Mouse (Mus musculus) T-helper 1 cell (primary cell): Measurements from ENCODE around the gene Usp30.

ENCODE experiments used
- in situ Hi-C: fragments of 300-600 bp; cut with MboI, MseI; formaldehyde crosslinking; loops from one replicate; pipeline ENCODE4 v1.15.1; 2025; ENCODE audit warnings: high pct_unique_total_duplicates

The Usp30 gene

GRCm38 (mm10) chr5:114066601-114067000 is 1.3 kb downstream of the Usp30 start:
- in situ Hi-C loops = no loop called here

DNA sequence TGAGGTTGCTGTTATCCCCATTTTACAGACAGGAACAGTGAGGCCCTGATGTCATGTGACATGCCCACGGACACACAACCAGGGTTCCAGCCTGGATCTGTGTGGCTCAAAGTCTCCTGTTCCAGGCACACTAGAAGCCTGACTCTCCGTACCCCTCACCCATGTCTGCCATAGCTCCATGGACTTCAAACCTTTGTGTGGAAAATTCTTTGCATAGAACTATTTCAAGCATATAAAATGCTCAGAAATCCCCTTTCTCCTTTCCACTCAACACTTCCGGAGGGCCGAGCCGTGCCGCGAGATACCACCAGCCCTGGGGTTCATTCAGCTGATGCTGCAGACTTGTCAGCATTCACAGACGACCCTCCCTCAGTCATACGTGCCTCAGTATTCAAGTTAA is 2.3 kb downstream of the Usp30 start:
- in situ Hi-C loops = no loop called here

GRCm38 (mm10) chr5:114067982-114068381 is 2.7 kb downstream of the Usp30 start:
- in situ Hi-C loops = no loop called here

DNA sequence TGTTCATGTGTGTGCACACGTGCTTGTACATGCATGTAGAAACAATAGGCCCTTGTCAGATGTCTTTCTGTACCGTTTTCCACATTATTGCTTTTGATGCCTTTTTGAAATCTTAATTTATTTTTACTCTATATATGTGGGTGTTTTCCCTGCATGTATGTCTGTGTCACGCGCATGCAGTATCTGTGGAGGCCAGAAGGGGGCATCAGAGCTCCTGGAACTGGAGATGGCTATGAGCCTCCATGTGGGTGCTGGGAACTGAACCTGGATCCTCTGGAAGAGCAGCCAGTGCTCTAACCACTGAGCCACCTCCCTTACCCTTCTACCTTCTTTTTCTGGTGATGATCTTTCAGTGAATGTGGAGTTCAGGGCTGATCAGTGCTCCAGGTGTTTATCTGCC is 5.6 kb downstream of the Usp30 start:
- in situ Hi-C loops = no loop called here

GRCm38 (mm10) chr5:114072262-114072661 is 7.0 kb downstream of the Usp30 start:
- in situ Hi-C loops = no loop called here

DNA sequence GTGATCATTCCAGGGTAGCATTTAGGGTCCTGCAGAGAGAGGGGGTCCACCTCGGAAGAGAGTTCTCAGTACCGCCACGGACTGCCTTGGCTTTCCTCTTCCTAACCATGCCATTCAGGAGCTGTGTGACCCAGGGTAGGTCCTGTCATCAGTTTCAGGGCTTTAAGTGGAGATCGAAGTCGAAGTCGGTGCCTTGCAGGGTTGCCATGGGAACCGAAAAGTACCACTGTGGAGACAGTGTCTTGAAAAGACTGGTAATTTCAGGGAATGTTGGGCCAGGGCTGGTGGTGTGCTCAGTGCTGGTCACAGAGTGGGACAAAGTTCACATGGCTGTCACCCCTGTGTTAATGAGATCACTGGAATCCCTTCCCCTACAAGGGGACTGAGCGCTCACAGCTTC is 11.7 kb downstream of the Usp30 start:
- in situ Hi-C loops = no loop called here

DNA sequence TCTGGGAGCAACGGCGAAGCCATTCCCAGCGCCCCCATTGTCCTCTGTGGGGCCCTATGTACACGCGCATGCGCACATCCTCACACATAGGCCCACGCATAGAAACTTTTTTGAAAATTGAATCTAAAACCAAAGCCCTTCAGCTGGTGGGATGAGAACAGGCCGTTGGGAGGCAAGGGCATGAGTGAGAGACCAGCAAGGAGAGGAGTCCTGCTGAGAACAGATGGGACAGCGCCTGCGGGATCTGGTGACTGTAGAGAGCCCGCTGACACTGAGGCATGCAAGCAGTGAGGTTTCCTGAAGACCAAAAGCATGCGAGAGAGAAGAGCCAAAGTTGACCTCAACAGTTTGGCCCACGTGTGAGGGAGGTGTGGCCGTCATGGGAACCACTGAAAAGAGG is 20.2 kb downstream of the Usp30 start:
- in situ Hi-C loops = no loop called here

GRCm38 (mm10) chr5:114087875-114088480 is 22.7 kb downstream of the Usp30 start:
- in situ Hi-C loops = no loop called here

DNA sequence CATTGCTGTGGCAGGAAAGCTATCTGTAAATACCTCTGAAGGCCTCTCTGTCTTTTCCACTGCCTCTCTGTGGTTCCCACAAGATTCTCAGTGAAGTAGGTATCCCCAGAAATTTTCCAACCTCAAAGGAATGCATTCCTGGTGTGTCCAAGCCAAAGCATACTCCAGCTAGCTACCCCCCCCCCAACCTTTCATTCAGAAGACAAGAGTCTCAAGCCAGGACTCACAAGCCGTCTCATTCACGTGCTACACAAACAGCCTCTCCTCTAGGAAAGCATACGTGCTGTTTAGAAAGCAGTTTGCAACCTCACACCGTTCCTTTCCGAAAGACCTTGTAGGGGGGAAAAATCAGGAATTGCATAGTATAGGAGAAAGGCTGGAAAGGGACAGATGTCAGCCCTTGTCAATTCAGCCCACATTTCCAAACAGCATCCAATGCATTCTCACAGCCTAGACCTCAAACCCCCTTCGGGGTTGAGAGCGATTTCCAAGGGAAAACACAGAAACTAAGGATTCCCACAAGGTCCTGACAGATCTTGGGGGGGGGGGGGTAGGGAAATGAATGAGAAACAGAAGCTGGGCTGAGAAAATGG is 25.3 kb downstream of the Usp30 start:
- in situ Hi-C loops = no loop called here

GRCm38 (mm10) chr5:114091057-114091807 is 26.0 kb downstream of the Usp30 start, which contains the start of gene Svop:
TSS of gene Svop (minus strand) at chr5:114091570.
- in situ Hi-C loops = no loop called here

- in situ Hi-C loops = loop anchor here (25.0 kb wide), 1 partner anchor 1838 kb away; the partner anchor contains the start of genes Cryba4 and Crybb1
Observed at GRCm38 (mm10) chr5:114099709-114100389, 34.6 kb downstream of the Usp30 start.

GRCm38 (mm10) chr5:114100390-114101099 is 35.3 kb downstream of the Usp30 start:
- in situ Hi-C loops = loop anchor here (25.0 kb wide), 1 partner anchor 1838 kb away; the partner anchor contains the start of genes Cryba4 and Crybb1

- in situ Hi-C loops = loop anchor here (25.0 kb wide), 1 partner anchor 1840 kb away; the partner anchor contains the start of genes Cryba4 and Crybb1
Observed at GRCm38 (mm10) chr5:114101873-114102272, 36.6 kb downstream of the Usp30 start.

- in situ Hi-C loops = loop anchor here (25.0 kb wide), 1 partner anchor 1841 kb away; the partner anchor contains the start of genes Cryba4 and Crybb1
Observed at GRCm38 (mm10) chr5:114102807-114103206, 37.5 kb downstream of the Usp30 start.

DNA sequence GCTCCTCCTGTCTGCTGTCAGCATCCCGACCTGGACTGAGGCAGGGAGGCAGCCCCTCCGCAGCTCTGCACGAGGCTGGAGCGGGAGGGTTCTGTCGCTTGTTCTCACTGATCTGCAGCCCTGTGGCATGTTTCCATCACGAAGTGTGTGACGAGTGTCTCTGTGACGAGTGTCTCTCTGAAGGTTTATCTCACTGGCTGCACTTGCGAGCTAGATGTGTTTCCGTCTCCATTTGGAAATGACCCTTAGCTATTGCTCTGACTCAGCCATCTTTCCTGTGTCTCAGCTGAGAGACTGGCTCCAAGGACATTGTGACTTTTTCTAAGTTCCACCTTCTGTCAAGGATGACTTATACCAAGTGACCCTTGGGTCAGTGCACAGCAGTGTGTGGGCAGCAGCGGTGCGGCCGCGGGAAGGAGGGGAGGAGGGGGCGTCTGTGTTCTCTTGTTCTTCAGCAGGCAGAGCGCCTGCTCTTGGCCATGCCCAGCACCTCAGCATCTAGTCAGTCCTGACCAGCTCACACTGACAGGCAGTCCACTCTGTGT is 41.2 kb downstream of the Usp30 start:
- in situ Hi-C loops = loop anchor here (25.0 kb wide), 1 partner anchor 1844 kb away; the partner anchor contains the start of genes Cryba4 and Crybb1

- in situ Hi-C loops = loop anchor here (25.0 kb wide), 1 partner anchor 1851 kb away; the partner anchor contains the start of genes Cryba4 and Crybb1
Observed at GRCm38 (mm10) chr5:114113334-114113733, 48.1 kb downstream of the Usp30 start.

DNA sequence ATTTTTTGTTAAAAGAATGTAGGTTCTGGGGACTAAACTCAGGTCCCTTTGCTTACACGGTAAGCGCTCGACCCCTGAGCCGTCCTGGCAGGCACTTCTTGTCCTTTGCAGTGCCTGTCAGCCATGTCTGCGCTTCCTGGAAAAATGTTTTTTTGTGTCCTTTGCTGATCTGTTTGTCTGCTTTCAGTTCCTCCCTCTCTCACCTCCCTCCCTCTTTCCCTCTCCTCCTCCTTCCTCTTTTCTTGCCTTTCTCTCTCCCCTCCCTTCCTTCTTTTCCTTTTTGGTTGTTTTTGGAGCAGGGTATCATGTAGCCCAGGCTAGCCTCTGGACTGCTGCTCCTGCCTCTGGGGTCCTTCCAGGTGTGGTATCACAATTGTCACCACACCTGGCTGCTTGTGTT is 49.8 kb downstream of the Usp30 start:
- in situ Hi-C loops = loop anchor here (25.0 kb wide), 1 partner anchor 1853 kb away; the partner anchor contains the start of genes Cryba4 and Crybb1

GRCm38 (mm10) chr5:114116586-114116985 is 51.3 kb downstream of the Usp30 start:
- in situ Hi-C loops = loop anchor here (25.0 kb wide), 1 partner anchor 1854 kb away; the partner anchor contains the start of genes Cryba4 and Crybb1

- in situ Hi-C loops = loop anchor here (25.0 kb wide), 1 partner anchor 1858 kb away; the partner anchor contains the start of genes Cryba4 and Crybb1
Observed at GRCm38 (mm10) chr5:114119806-114120205, 54.5 kb downstream of the Usp30 start.

DNA sequence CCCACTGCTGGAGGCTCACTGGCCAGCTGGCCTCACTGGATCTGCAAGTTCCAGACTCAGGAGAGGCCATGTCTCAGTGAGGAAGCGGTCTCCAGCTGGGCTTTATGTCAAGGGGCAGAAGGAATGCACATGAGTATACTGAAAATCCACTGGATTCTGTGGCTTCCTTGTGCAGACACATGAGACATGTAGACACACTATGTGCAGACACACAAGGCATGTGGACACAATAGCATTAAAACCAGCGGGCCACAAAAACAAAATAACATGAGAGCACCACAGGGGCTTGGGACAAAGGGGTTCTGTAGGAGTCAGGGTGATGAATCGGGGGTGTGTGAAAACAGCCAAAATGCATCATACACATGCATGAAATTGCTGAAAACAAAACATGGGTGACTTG is 60.7 kb downstream of the Usp30 start:
- in situ Hi-C loops = no loop called here
